Mouse (Mus musculus) layer of hippocampus, adult 8-10 months (tissue): ENCODE data around the gene Ptprf. TPM values are rescaled to one million over a fixed set of nuclear protein-coding genes. Genes with fewer than 3 reads are reported as not detected.

Experiments
- DNase-seq, 2 experiments: peaks; one replicate each; pipeline ENCODE4 v3.0.0; 2022; ENCODE audit warnings: low spot score in 2 of 2
- total RNA-seq, 4 experiments: library from RNA; stranded (reverse); gene quantifications; 2 replicates each; pipeline ENCODE4 v1.2.4; 2022

Ptprf gene
- 10 to 100 TPM; 78.3 to 80.3 (median 78.9) TPM for total RNA-seq

- peak in 1 of 2 experiments; percentile 71 for DNase-seq
Observed at GRCm38 (mm10) chr4:118291231-118291630, at the start of gene Ptprf. Gene Ptprf (minus strand): TSS chr4:118291405.

- DNase-seq, result peak in 1 of 2 experiments; percentile 47
Observed at GRCm38 (mm10) chr4:118336658-118337057, 45.5 kb upstream of the Ptprf start.

DNA sequence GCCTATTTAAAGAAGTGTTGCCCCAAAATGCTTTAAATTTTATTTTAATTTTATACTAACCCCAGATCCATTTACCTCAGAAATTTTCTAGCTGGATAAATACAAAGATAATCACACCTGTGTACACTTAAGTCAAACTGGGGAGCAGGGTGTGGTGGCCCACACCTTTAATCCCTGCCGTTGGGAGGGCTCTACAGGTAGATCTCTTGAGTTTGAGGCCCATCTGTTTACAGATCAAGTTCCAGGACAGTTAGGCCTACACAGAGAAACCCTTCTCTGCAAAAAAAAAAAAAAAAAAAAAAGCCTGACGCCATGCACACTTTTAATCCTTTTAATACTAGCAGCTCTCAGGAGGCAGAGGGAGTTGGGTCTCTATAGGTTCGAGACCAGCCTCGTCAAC lies 44.8 kb upstream of the Ptprf start:
- no peak for DNase-seq

DNA sequence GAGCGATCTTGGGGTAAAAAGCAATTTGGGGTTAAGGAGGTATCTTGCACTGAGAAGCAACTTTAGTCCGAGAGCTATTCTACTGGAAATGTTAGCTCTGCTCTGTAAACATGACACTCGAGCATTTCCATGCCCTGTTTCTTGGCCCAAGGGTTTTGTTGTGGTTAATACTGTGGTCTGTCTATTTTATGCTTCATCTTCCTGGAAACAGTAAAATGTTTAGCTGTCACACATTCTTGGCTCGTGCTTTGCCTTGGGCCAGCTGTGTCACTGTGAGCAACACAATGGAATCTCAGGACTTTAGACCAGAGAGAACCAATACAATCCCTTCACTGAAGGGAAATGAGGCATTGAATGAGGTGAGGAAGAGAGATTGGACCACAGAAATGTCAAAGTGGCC lies 40.6 kb upstream of the Ptprf start:
- DNase-seq, result no peak

DNA sequence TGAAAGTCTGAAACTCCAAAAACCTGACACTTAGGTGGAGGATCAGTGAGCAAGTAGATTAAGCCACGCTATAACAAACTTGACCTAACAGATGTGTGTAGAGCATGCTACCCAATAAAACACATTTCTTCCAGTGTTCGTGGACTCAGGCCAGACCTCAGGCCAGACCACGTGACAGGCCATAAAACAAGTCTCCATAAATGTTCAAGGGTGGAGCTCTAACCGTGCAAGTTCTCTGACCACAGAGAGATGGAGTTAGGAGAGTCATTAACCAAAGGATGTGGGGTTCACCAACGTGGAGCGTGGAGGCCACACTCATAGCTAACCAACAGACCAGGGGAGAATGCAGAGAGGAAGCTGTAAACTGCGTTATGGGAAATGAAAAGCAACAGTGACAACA lies 35.3 kb upstream of the Ptprf start:
- DNase-seq, result no peak

DNA sequence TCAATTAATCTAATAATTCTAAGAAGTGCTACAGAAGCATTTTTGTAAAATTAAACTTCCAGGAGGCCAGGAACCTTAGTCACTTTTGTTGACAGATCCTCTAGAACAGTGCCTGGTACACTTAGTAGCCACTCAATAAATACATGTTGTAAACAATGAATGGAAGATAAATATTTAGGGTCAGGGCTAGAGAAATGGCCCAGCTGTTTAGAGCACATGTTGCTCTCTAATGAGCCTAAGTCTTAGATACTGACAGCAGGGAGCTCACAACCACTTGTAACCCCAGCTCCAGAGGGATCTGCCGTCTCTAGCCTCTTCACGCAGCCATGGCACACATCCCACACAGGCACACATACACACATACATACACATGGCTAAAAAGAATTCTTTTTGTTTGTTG lies 29.4 kb upstream of the Ptprf start:
- DNase-seq, result no peak

- no peak for DNase-seq
Observed at GRCm38 (mm10) chr4:118319706-118320344, 28.6 kb upstream of the Ptprf start.

DNA sequence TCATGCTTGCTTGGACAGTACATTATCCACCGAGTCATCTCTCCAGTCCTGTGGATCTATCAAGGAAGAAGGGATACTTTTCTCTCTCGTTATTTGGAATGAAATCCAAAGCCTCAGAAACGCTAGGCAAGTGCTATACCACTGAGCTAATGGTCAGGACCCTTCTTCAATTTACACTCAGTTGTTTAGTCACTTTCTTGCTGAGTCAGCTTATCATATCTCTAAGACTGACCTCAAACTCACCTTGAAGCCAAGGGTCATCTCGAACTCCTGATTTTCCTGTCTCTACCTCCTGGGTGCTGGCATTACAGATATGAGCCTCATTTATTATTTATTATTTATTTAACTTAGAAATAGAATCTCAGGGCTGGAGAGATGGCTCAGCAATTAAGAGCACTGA lies 25.5 kb upstream of the Ptprf start:
- no peak for DNase-seq

- no peak for DNase-seq
Observed at GRCm38 (mm10) chr4:118315286-118315685, 24.1 kb upstream of the Ptprf start.

DNA sequence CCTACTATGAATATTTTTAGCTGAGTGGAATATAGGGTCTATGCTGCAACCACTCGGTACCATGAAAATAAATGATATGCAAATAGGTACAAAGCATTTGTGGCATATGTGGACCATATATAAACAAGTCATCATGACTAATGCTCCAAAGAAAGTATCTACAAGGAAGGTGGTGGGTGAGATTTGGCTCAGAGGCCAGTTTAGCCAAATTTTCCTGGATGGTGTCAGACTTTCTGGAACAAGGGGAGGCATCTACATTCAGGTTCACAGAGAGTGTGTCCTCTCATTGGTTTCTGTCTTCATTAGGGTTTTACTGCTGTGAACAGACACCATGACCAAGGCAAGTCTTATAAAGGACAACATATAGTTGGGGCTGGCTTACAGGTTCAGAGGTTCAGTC lies 19.3 kb upstream of the Ptprf start:
- DNase-seq, result no peak

GRCm38 (mm10) chr4:118307533-118308263 lies 16.5 kb upstream of the Ptprf start:
- no peak for DNase-seq

DNA sequence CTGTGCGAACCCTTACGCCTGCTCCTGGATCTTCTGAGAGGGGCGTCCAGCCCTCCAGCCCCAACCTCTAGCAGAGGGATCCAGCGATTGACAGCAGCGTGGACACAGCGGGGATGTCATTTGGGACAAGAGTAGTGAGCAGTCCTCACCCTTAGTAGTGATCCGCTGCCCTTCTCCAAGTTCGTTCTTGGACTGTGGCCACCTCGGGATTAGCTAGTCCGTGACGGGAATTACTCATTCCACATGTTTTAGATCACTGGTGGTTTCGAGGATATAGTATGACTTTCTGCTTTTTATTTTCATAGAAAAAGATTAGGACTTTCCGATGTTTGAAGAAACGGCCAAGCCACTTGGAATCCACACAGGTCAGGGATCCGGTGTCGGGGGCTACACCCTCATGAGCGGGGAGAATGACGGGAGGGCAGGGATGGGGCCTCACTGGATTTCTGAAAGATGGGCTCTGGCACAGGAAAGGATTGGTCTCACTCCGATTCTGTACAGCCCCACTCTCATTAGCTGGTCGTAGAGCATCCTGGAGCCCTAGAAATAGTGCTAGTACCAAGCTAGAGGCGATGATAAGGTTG lies 15.0 kb upstream of the Ptprf start:
- no peak for DNase-seq

DNA sequence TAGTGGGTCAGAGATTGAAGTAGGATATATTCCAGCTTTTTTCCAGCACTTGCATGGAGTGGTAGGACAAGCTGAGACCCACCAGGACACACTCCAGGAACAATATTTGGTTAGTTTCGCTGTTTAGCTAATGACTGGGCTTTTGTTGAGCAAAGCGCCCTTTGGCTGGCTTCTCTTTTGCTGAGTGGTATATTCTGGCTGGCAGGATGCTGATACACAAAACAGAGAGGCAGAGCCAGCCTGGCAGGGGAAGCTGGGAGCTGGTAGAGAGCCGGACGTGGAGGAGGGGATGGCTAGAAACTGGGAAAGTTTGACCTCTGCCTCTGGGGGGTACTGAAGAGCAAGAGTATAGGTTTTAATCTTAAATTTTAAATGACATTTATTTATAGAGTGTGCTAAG lies 13.8 kb upstream of the Ptprf start:
- no peak for DNase-seq

DNA sequence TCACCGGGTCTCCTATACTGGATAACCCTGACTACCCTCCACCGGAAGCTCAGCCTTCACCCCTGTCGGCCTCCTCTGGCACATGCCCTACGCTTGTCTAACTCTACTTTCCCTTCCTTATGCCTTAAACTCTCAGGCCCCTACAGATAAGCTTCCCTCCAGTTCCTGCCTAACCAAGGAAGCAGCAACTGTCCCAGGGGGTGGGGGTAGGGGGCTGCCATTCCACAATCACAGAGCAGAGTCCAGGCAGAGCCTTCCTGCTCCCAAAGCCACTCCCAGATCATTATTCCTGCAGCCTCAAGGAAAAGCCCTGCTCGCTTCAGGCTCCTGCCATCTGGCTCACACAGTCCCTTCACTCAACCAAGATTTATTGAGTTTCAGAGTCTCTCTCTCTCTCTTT lies 6.6 kb upstream of the Ptprf start:
- no peak for DNase-seq

- no peak for DNase-seq
Observed at GRCm38 (mm10) chr4:118295651-118296561, 4.7 kb upstream of the Ptprf start.

- DNase-seq, result no peak
Observed at GRCm38 (mm10) chr4:118294811-118295210, 3.6 kb upstream of the Ptprf start.

DNA sequence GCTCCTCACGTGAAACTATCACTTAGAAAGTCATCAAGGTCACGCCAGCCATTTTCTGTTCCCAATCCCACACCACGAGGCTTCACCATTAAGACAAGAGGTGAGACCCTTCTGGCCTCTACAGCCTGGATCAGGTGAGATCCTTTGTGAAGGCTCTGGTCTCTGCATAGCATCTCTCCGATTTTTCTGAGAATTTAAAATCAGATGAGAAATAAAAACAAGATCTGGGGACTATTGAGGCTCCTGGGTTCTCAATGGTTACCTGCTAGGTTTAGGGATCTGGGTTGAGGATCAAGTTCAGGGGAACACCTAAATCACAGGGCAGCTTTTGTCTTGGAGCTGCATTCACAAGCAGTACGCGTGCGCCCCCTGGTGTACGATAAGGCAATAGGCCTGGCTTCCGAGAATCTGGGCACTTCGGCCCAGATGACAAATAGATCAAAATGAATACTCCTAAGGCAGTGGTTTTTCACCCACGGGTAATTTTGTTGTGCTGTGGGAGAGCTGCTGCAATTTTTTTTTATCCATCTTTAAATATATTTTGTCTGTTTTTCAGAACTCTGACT lies 1.6 kb upstream of the Ptprf start:
- DNase-seq, result peak; percentile 59 to 83

DNA sequence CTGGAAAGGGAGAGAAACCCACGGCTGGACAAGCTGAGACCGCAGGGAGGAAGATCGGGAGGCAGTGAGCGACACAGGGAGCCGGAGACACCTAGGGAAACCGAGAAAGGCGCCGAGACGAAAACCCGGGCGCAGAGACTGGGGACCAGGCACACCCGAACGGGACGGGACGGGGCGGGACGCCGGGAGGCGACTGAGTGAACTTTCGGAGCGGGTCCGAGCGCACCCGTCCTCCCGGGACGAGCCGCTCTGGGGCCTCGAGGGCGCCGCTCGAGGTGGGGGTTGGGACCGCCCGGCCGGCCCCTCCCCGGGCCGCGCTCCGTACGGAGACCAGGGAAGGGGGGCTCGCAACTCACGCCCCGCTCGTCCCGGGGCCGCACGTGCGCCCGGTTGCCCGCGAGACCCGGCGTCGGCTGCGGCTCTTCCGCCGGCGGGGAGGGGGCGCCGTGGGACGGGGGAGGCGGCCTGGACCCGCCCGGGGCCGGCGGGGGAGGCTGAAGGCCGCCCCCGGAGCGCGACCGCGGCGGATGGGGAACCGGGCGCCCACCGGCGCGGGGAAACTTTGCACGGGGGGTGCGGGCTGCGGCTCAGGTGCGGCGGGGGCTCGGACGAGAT lies 682 bp downstream of the Ptprf start:
- DNase-seq, result no peak

DNA sequence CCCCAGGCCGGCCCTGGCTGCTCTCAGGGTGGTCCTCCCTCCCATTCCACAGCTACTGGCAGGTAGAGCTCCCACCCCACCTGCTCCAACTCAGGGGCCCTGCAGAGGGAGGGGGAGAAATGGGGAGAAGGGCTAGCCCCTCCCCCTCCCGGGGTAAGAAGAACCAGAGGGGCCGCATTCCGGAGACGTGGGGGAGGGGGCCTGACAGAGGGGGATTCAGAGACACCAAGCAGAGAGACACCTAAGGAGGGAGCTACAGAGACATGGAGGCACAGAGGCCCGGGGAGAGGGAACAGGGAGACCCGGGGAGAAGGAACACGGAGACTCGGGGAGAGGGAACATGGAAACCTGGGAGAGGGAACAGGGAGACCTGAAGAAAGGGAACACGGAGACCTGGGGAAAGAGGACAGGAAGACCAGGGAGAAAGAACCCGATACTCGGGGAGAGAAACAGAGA lies 1.2 kb downstream of the Ptprf start:
- no peak for DNase-seq

- no peak for DNase-seq
Observed at GRCm38 (mm10) chr4:118289266-118289665, 1.9 kb downstream of the Ptprf start.

- no peak for DNase-seq
Observed at GRCm38 (mm10) chr4:118288531-118288930, 2.7 kb downstream of the Ptprf start.
